Mouse (Mus musculus) liver, adult 2 months (tissue): Measurements from ENCODE around the gene Taf4.

Source experiments
- CTCF ChIP-seq: fragments of 200-500 bp; IDR thresholded peaks from 2 replicates; pipeline ENCODE4 v1.5.1; 2011; ENCODE audit warnings: low read depth, low read length, control low read depth
- POLR2A ChIP-seq: fragments of 200-500 bp; IDR thresholded peaks from 2 replicates; pipeline ENCODE4 v1.6.1; 2011; ENCODE audit warnings: low read length, control low read depth; ENCODE audit not compliant: insufficient read depth; ENCODE audit errors: extremely low read depth

GRCm38 (mm10) chr2:179872724-179873123, 103.7 kb downstream of the Taf4 start:
- TF ChIP-seq CTCF (peak; percentile 30; the same call in 1 of the 2 replicates), POLR2A (no peak)
